Mouse (Mus musculus): Measurements from ENCODE around the gene Wipf1. TPM values are rescaled to one million over a fixed set of nuclear protein-coding genes. Genes with fewer than 3 reads are reported as not detected.
"Not testable (repeated sequence)": the region's sequence is repeated elsewhere in the genome, so short reads cannot be mapped to it uniquely, and the experiment has no call there.

Gene Wipf1
- total RNA-seq, 2 experiments from 2014 or later: 17.4 to 19.8 TPM

- DNase-seq: no peak
- intact Hi-C loops (cut with DNase I; ENCODE audit: low total_unique reads): no loop called here
These were observed 17.5 kb downstream of the Wipf1 start for GRCm38 (mm10) chr2:73512044-73512443.

- DNase-seq: no peak
- intact Hi-C loops (cut with DNase I; ENCODE audit: low total_unique reads): no loop called here
These were observed 18.7 kb downstream of the Wipf1 start for GRCm38 (mm10) chr2:73510731-73511360.

GRCm38 (mm10) chr2:73510025-73510288, 19.6 kb downstream of the Wipf1 start:
- no peak for DNase-seq
- intact Hi-C loops (cut with DNase I; ENCODE audit: low total_unique reads): no loop called here

- DNase-seq: peak; percentile 64
- intact Hi-C loops (cut with DNase I; ENCODE audit: low total_unique reads): no loop called here
These were observed 20.1 kb downstream of the Wipf1 start for GRCm38 (mm10) chr2:73509248-73510024.

GRCm38 (mm10) chr2:73507886-73508285, 21.6 kb downstream of the Wipf1 start:
- DNase-seq: no peak
- intact Hi-C loops (cut with DNase I; ENCODE audit: low total_unique reads): no loop called here

- intact Hi-C loops (cut with DNase I; ENCODE audit: low total_unique reads); DNase-seq: not testable (repeated sequence)
These were observed 23.2 kb downstream of the Wipf1 start for GRCm38 (mm10) chr2:73506337-73506736.

GRCm38 (mm10) chr2:73502863-73503429, 26.6 kb downstream of the Wipf1 start:
- intact Hi-C loops (cut with DNase I; ENCODE audit: low total_unique reads): no loop called here
- no peak for DNase-seq

- intact Hi-C loops (cut with DNase I; ENCODE audit: low total_unique reads): no loop called here
- DNase-seq: no peak
These were observed 28.7 kb downstream of the Wipf1 start for GRCm38 (mm10) chr2:73500864-73501263.

- no peak for DNase-seq
- intact Hi-C loops (cut with DNase I; ENCODE audit: low total_unique reads): no loop called here
These were observed 31.2 kb downstream of the Wipf1 start for GRCm38 (mm10) chr2:73498322-73498721.

GRCm38 (mm10) chr2:73497572-73497971, 32.0 kb downstream of the Wipf1 start:
- intact Hi-C loops (cut with DNase I; ENCODE audit: low total_unique reads): no loop called here
- DNase-seq: no peak

GRCm38 (mm10) chr2:73496944-73497343, 32.6 kb downstream of the Wipf1 start:
- DNase-seq: no peak
- intact Hi-C loops (cut with DNase I; ENCODE audit: low total_unique reads): no loop called here

- DNase-seq: no peak
- intact Hi-C loops (cut with DNase I; ENCODE audit: low total_unique reads): no loop called here
These were observed 33.2 kb downstream of the Wipf1 start for GRCm38 (mm10) chr2:73496329-73496685.

GRCm38 (mm10) chr2:73495617-73496328, 33.8 kb downstream of the Wipf1 start:
- no peak for DNase-seq
- intact Hi-C loops (cut with DNase I; ENCODE audit: low total_unique reads): no loop called here

GRCm38 (mm10) chr2:73493517-73493916, 36.0 kb downstream of the Wipf1 start:
- DNase-seq: no peak
- intact Hi-C loops (cut with DNase I; ENCODE audit: low total_unique reads): loop anchor here (5.0 kb wide), 1 partner anchor 39 kb away; no protein-coding TSS in a partner anchor

GRCm38 (mm10) chr2:73491442-73492241, 37.9 kb downstream of the Wipf1 start:
- intact Hi-C loops (cut with DNase I; ENCODE audit: low total_unique reads): loop anchor here (5.0 kb wide), 1 partner anchor 41 kb away; no protein-coding TSS in a partner anchor

GRCm38 (mm10) chr2:73490466-73490865, 39.1 kb downstream of the Wipf1 start:
- no peak for DNase-seq
- intact Hi-C loops (cut with DNase I; ENCODE audit: low total_unique reads): loop anchor here (5.0 kb wide), 1 partner anchor 42 kb away; no protein-coding TSS in a partner anchor

More at GRCm38 (mm10) chr2:73491442-73492241, 37.9 kb downstream of the Wipf1 start:
- peak; percentile 69 for DNase-seq

GRCm38 (mm10) chr2:73486120-73486601, 43.4 kb downstream of the Wipf1 start:
- DNase-seq: no peak
- intact Hi-C loops (cut with DNase I; ENCODE audit: low total_unique reads): no loop called here

- DNase-seq: no peak
- intact Hi-C loops (cut with DNase I; ENCODE audit: low total_unique reads): no loop called here
These were observed 44.1 kb downstream of the Wipf1 start for GRCm38 (mm10) chr2:73485236-73486119.
